Comparison of ENCODE assay signal across 8 mouse cellular contexts in genomic region chr14:52791828-52792227, GRCm38 (mm10).
A peak's percentile ranks its signal among the peaks of the same experiment; 100 is the strongest.
DNase-seq lines count a peak whose midpoint lies in the region; ATAC-seq and TF ChIP-seq lines count a peak whose summit lies in the region.
"Not testable (repeated sequence)": the region's sequence is repeated elsewhere in the genome, so short reads cannot be mapped to it uniquely, and the experiment has no call there.

No protein-coding gene starts in this region.

- not testable (repeated sequence) for H3K4me2 ChIP-seq in midbrain, postnatal 0 days (ENCODE audit: low read depth, low read length, poor library complexity, severe bottlenecking)

- H3K4me3 ChIP-seq in layer of hippocampus, adult 2 months; midbrain, postnatal 0 days (ENCODE audit: low read depth, low read length): not testable (repeated sequence)

- not testable (repeated sequence) for H3K36me3 ChIP-seq in midbrain, postnatal 0 days (ENCODE audit: insufficient read depth, low read length)

- not testable (repeated sequence) for H3K27ac ChIP-seq in layer of hippocampus, adult 2 months; midbrain, postnatal 0 days (ENCODE audit: low read depth, low read length)

- not testable (repeated sequence) for H3K9me3 ChIP-seq in midbrain, postnatal 0 days (ENCODE audit: low read length)

- peak; percentile 81 for ATAC-seq in common myeloid progenitor, adult 5-6 weeks (replicated peaks; ENCODE audit: low read depth, poor library complexity, severe bottlenecking)
- not testable (repeated sequence) for ATAC-seq in midbrain, postnatal 0 days (ENCODE audit: low FRiP score)

- peak; percentile 40 for TF ChIP-seq CTCF in layer of hippocampus, adult 2 months (conservative IDR thresholded peaks at IDR 0.05)
- peak; percentile 28 for TF ChIP-seq CTCF in midbrain, postnatal 0 days (IDR thresholded peaks at IDR 0.05)

- peak; percentile 9 for DNase-seq in adrenal gland, postnatal 10 days
- peak; percentile 25 for DNase-seq in induced T-regulatory cell, adult 2 months (ENCODE audit: low read depth)
- not testable (repeated sequence) for DNase-seq in layer of hippocampus, adult 2 months (ENCODE audit: low spot score in 2 of 2); midbrain, postnatal 0 days (ENCODE audit: low spot score)
- DNase-seq in lung, postnatal 36 days, result peak; percentile 3
- DNase-seq in testis, postnatal 10 days (ENCODE audit: low spot score), result peak; percentile 40
- peak; percentile 62 for DNase-seq in thymus, postnatal 4 days

- H3K9ac ChIP-seq in midbrain, postnatal 0 days (replicated peaks; ENCODE audit: low read length, poor library complexity, severe bottlenecking), result not testable (repeated sequence)

- not testable (repeated sequence) for H3K27me3 ChIP-seq in midbrain, postnatal 0 days (ENCODE audit: insufficient read depth, low read length)

- not testable (repeated sequence) for H3K4me1 ChIP-seq in midbrain, postnatal 0 days (ENCODE audit: insufficient read depth, low read length)

- whole genome bisulfite sequencing in midbrain, postnatal 0 days, result 44% methylated on average over 6 of the region's 6 CpGs
